Mouse (Mus musculus) MEL (cell line): ENCODE results near the gene Cend1.

Experiments
- CHD1 ChIP-seq: IDR thresholded peaks from 2 replicates; pipeline ENCODE4 v1.6.1; 2012; ENCODE audit warnings: low read depth, mild to moderate bottlenecking, inconsistent platforms, low read length, improper control_type of control experiment
- CTCF ChIP-seq, 3 experiments: IDR thresholded peaks in 2 of 3; conservative IDR thresholded peaks in 1 of 3; 2 replicates each; pipeline ENCODE4 v1.5.1; 2011 to 2012; ENCODE audit warnings: low read length in 3 of 3, low read depth in 2 of 3, mild to moderate bottlenecking in 2 of 3, improper control_type of control experiment in 1 of 3, inconsistent platforms in 1 of 3, mixed read lengths in 1 of 3, moderate library complexity in 1 of 3; ENCODE audit not compliant: control insufficient read depth in 1 of 3, insufficient read depth in 1 of 3, poor library complexity in 1 of 3, severe bottlenecking in 1 of 3
- E2F4 ChIP-seq: IDR thresholded peaks from 2 replicates; pipeline ENCODE4 v1.6.1; 2011; ENCODE audit warnings: low read depth, low read length, improper control_type of control experiment, borderline replicate concordance
- EP300 ChIP-seq, 2 experiments: IDR thresholded peaks; 2 replicates each; pipeline ENCODE4 v1.6.1; 2011; ENCODE audit warnings: improper control_type of control experiment in 2 of 2, low read length in 2 of 2, low read depth in 1 of 2, mild to moderate bottlenecking in 1 of 2
- MAFK ChIP-seq: IDR thresholded peaks from 2 replicates; pipeline ENCODE4 v1.6.1; 2011; ENCODE audit warnings: low read depth, mild to moderate bottlenecking, low read length, improper control_type of control experiment, borderline replicate concordance
- MAX ChIP-seq: IDR thresholded peaks from 2 replicates; pipeline ENCODE4 v1.6.1; 2011; ENCODE audit warnings: low read length, improper control_type of control experiment
- NRF1 ChIP-seq: IDR thresholded peaks from 2 replicates; pipeline ENCODE4 v1.6.1; 2014; ENCODE audit warnings: low read depth, mild to moderate bottlenecking, inconsistent platforms, low read length, improper control_type of control experiment, moderate library complexity; ENCODE audit not compliant: poor library complexity, insufficient read depth, severe bottlenecking
- POLR2A ChIP-seq, 2 experiments: IDR thresholded peaks; 2 replicates each; pipeline ENCODE4 v1.6.1; 2011 to 2012; ENCODE audit warnings: low read length in 2 of 2, mild to moderate bottlenecking in 2 of 2, control low read depth in 1 of 2, improper control_type of control experiment in 1 of 2, low read depth in 1 of 2, moderate library complexity in 1 of 2; ENCODE audit not compliant: control insufficient read depth in 1 of 2, insufficient read depth in 1 of 2, poor library complexity in 1 of 2
- RCOR1 ChIP-seq: IDR thresholded peaks from 2 replicates; pipeline ENCODE4 v1.6.1; 2012; ENCODE audit warnings: low read depth, mild to moderate bottlenecking, inconsistent platforms, low read length, improper control_type of control experiment
- SMC3 ChIP-seq: IDR thresholded peaks from 2 replicates; pipeline ENCODE4 v1.6.1; 2011; ENCODE audit warnings: low read depth, low read length, improper control_type of control experiment
- TAL1 ChIP-seq: IDR thresholded peaks from 2 replicates; pipeline ENCODE4 v1.6.1; 2012; ENCODE audit warnings: mild to moderate bottlenecking, inconsistent platforms, low read length, moderate library complexity, mixed read lengths
- ZC3H11A ChIP-seq: IDR thresholded peaks from 2 replicates; pipeline ENCODE4 v1.6.1; 2012; ENCODE audit warnings: low read depth, mild to moderate bottlenecking, inconsistent platforms, low read length, improper control_type of control experiment
- ZNF384 ChIP-seq: IDR thresholded peaks from 2 replicates; pipeline ENCODE4 v1.6.1; 2012; ENCODE audit warnings: low read depth, mild to moderate bottlenecking, inconsistent platforms, low read length, improper control_type of control experiment

GRCm38 (mm10) chr7:141453636-141454035 lies 24.3 kb upstream of the Cend1 start:
- no peak for TF ChIP-seq CTCF (IDR thresholded peaks at IDR 0.05 in 2 of 3, conservative IDR thresholded peaks at IDR 0.05 in 1 of 3; ENCODE audit: control insufficient read depth in 1 of 3, insufficient read depth in 1 of 3, low read depth in 2 of 3, low read length in 3 of 3, poor library complexity in 1 of 3, severe bottlenecking in 1 of 3)
- no peak for TF ChIP-seq TAL1
- no peak for TF ChIP-seq MAX
- no peak for TF ChIP-seq POLR2A (IDR thresholded peaks at IDR 0.05; ENCODE audit: control insufficient read depth in 1 of 2, insufficient read depth in 1 of 2, low read depth in 1 of 2, low read length in 2 of 2, poor library complexity in 1 of 2)
- no peak for TF ChIP-seq RCOR1
- no peak for TF ChIP-seq E2F4
- no peak for TF ChIP-seq SMC3
- no peak for TF ChIP-seq ZC3H11A
- TF ChIP-seq EP300 (IDR thresholded peaks at IDR 0.05; ENCODE audit: low read depth in 1 of 2, low read length in 2 of 2) = no peak
- no peak for TF ChIP-seq ZNF384
- TF ChIP-seq MAFK = no peak
- TF ChIP-seq NRF1 = no peak
- TF ChIP-seq CHD1 = no peak
